Mouse (Mus musculus): ENCODE measurements around the gene Erc1.

DNA sequence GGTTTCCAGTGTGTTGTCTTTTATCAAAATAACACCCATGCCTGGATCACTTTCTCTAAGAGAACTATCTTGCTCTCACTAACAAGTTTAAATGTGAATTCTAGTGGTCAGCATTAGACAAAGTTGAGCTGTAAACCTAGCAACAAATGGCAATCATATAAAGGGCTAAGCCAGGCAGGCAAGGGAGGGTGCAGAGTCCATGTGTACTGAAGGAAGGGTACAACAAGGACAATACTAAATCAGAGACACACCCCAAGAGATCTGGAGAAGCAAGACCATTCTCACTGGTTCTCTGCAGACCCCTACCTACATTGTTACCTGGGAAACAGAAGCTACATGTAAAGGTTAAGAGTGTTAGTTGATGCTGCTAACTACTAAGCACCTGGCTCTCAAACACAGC is 161.5 kb downstream of the Erc1 start:
- TF ChIP-seq POLR2A (IDR thresholded peaks at IDR 0.05; ENCODE audit: low read depth, low read length) (no peak), CTCF (IDR thresholded peaks at IDR 0.05; ENCODE audit: extremely low read depth, insufficient read length, insufficient replicate concordance, low read depth, low read length) (no peak)

All from small intestine, adult 2 months (tissue).